Mouse (Mus musculus) neural tube, embryonic 13.5 days (tissue): ENCODE measurements around the gene Vps51. TPM values are rescaled to one million over a fixed set of nuclear protein-coding genes. Genes with fewer than 3 reads are reported as not detected.

Experiments
- ATAC-seq: fragments of 200-750 bp; cut with Nextera tagmentation; 2 replicates; pipeline ENCODE4 v1.8.0; 2017; ENCODE audit warnings: low read depth, mild to moderate bottlenecking, moderate TSS enrichment, moderate library complexity
- H3K27ac ChIP-seq: fragments of 300-500 bp; sonication (generic); replicated peaks from 2 replicates; pipeline ENCODE4 v1.5.1; 2015; ENCODE audit warnings: moderate library complexity, mild to moderate bottlenecking, inconsistent platforms
- H3K27me3 ChIP-seq: fragments of 300-500 bp; sonication (generic); 2 replicates; pipeline ENCODE4 v1.6.1; 2015; ENCODE audit warnings: mild to moderate bottlenecking, inconsistent platforms
- H3K36me3 ChIP-seq: fragments of 300-500 bp; sonication (generic); 2 replicates; pipeline ENCODE4 v1.6.1; 2015; ENCODE audit warnings: mild to moderate bottlenecking, inconsistent platforms
- H3K4me1 ChIP-seq: fragments of 300-500 bp; sonication (generic); replicated peaks from 2 replicates; pipeline ENCODE4 v1.6.1; 2015; ENCODE audit warnings: inconsistent platforms
- H3K4me2 ChIP-seq: fragments of 300-500 bp; sonication (generic); 2 replicates; pipeline ENCODE4 v1.6.1; 2015; ENCODE audit warnings: inconsistent platforms, mild to moderate bottlenecking, moderate library complexity
- H3K4me3 ChIP-seq: fragments of 300-500 bp; sonication (generic); 2 replicates; pipeline ENCODE4 v1.5.1; 2015; ENCODE audit warnings: mild to moderate bottlenecking, inconsistent platforms
- H3K9ac ChIP-seq: fragments of 300-500 bp; sonication (generic); 2 replicates; pipeline ENCODE4 v1.6.1; 2015; ENCODE audit warnings: moderate library complexity, mild to moderate bottlenecking, inconsistent platforms
- H3K9me3 ChIP-seq: fragments of 300-500 bp; sonication (generic); 2 replicates; pipeline ENCODE4 v1.6.1; 2016; ENCODE audit warnings: inconsistent platforms
- WGBS: fragments of 180-500 bp; shearing (Covaris S2); methylation state at CpG from one replicate; pipeline ENCODE4 v1.1.7; 2015; 5-methylcytosine and 5-hydroxymethylcytosine counted together
- polyA plus RNA-seq: library from polyadenylated mRNA; unstranded; fragments of >200 nt; fragmentation: Nextera tagmentation; extraction: Ambion mirVana; gene quantifications from 2 replicates; pipeline ENCODE4 v1.2.1, GENCODE M21; 2015

Vps51 gene
- polyA plus RNA-seq, 1 experiment from 2014 or later: 74.2 TPM

- H3K9ac ChIP-seq: no peak overlapping the region
- peaks cover 57% of the 10 kb centered on the region for H3K36me3 ChIP-seq
- H3K27me3 ChIP-seq: no peaks in the 10 kb centered on the region
- no peaks in the 10 kb centered on the region for H3K9me3 ChIP-seq
- WGBS: 91% methylated on average over 31 of the region's 31 CpGs
- H3K4me1 ChIP-seq: peaks cover 29% of the 10 kb centered on the region
- H3K4me2 ChIP-seq: no peak overlapping the region
- no peak for ATAC-seq
- no peak overlapping the region for H3K27ac ChIP-seq
- no peak overlapping the region for H3K4me3 ChIP-seq
Observed at GRCm38 (mm10) chr19:6070571-6071250, 6.3 kb downstream of the Vps51 start.

- no peak overlapping the region for H3K4me2 ChIP-seq
- peaks cover 51% of the 10 kb centered on the region for H3K36me3 ChIP-seq
- ATAC-seq: no peak
- WGBS: 94% methylated on average over 10 of the region's 10 CpGs
- no peak overlapping the region for H3K4me3 ChIP-seq
- no peak overlapping the region for H3K9ac ChIP-seq
- peaks cover 28% of the 10 kb centered on the region for H3K4me1 ChIP-seq
- H3K27ac ChIP-seq: no peak overlapping the region
- no peaks in the 10 kb centered on the region for H3K27me3 ChIP-seq
- H3K9me3 ChIP-seq: no peaks in the 10 kb centered on the region
Observed at GRCm38 (mm10) chr19:6069851-6070250, 7.2 kb downstream of the Vps51 start.

GRCm38 (mm10) chr19:6068951-6069350 is 8.1 kb downstream of the Vps51 start:
- no peaks in the 10 kb centered on the region for H3K9me3 ChIP-seq
- no peak overlapping the region for H3K4me3 ChIP-seq
- H3K4me1 ChIP-seq: peaks cover 28% of the 10 kb centered on the region
- H3K4me2 ChIP-seq: no peak overlapping the region
- no peak overlapping the region for H3K27ac ChIP-seq
- no peaks in the 10 kb centered on the region for H3K27me3 ChIP-seq
- 81% methylated on average over 4 of the region's 4 CpGs for WGBS
- no peak overlapping the region for H3K9ac ChIP-seq
- ATAC-seq: no peak
- peaks cover 45% of the 10 kb centered on the region for H3K36me3 ChIP-seq

GRCm38 (mm10) chr19:6067724-6068415 is 9.2 kb downstream of the Vps51 start, which contains the start of gene Tm7sf2:
Gene Tm7sf2, minus strand, starts transcription at chr19:6068373.
- peaks cover 40% of the 10 kb centered on the region for H3K36me3 ChIP-seq
- peak; percentile 94 for ATAC-seq
- WGBS: 9% methylated on average over 33 of the region's 33 CpGs
- peak within 1 kb of the TSS; percentile 95 for H3K27ac ChIP-seq
- H3K9ac ChIP-seq: peak within 1 kb of the TSS; percentile 86
- peak within 1 kb of the TSS; percentile 95 for H3K4me2 ChIP-seq
- H3K4me3 ChIP-seq: peak within 1 kb of the TSS; percentile 59
- H3K27me3 ChIP-seq: no peaks in the 10 kb centered on the region
- peaks cover 37% of the 10 kb centered on the region for H3K4me1 ChIP-seq
- no peaks in the 10 kb centered on the region for H3K9me3 ChIP-seq

- Histone ChIP-seq H3K4me2 (peak overlapping the region; percentile 95), H3K27me3 (no peaks in the 10 kb centered on the region), H3K36me3 (peaks cover 35% of the 10 kb centered on the region), H3K9me3 (no peaks in the 10 kb centered on the region), H3K4me3 (peak overlapping the region; percentile 59), H3K27ac (peak overlapping the region; percentile 95), H3K4me1 (peaks cover 44% of the 10 kb centered on the region), H3K9ac (peak overlapping the region; percentile 86)
- ATAC-seq: peak; percentile 82
- under 1% methylated on average over 30 of the region's 30 CpGs for WGBS
Observed at GRCm38 (mm10) chr19:6067011-6067723, 9.9 kb downstream of the Vps51 start.

GRCm38 (mm10) chr19:6066571-6066970 is 10.5 kb downstream of the Vps51 start:
- Histone ChIP-seq H3K9ac (peak overlapping the region; percentile 86), H3K27me3 (no peaks in the 10 kb centered on the region), H3K36me3 (peaks cover 34% of the 10 kb centered on the region), H3K4me3 (peak overlapping the region; percentile 59), H3K4me1 (peaks cover 50% of the 10 kb centered on the region), H3K9me3 (no peaks in the 10 kb centered on the region), H3K27ac (peak overlapping the region; percentile 95), H3K4me2 (peak overlapping the region; percentile 95)
- WGBS: 26% methylated on average over 5 of the region's 5 CpGs
- peak; percentile 8; the same call in 1 of the 2 replicates for ATAC-seq

GRCm38 (mm10) chr19:6063081-6063480 is 13.9 kb downstream of the Vps51 start:
- 93% methylated on average over 6 of the region's 6 CpGs for WGBS
- peak overlapping the region; percentile 100 for H3K4me2 ChIP-seq
- H3K4me3 ChIP-seq: 0 out of 2 replicates have a peak overlapping the region, but pooled peaks have one; percentile 88
- no peaks in the 10 kb centered on the region for H3K27me3 ChIP-seq
- peak overlapping the region; percentile 97 for H3K9ac ChIP-seq
- ATAC-seq: no peak
- H3K9me3 ChIP-seq: no peaks in the 10 kb centered on the region
- no peak overlapping the region for H3K27ac ChIP-seq
- H3K4me1 ChIP-seq: peaks cover 63% of the 10 kb centered on the region
- H3K36me3 ChIP-seq: peaks cover 19% of the 10 kb centered on the region

- H3K4me1 ChIP-seq: peaks cover 58% of the 10 kb centered on the region
- H3K27ac ChIP-seq: peak overlapping the region; percentile 94; the same call in 1 of the 2 replicates
- ATAC-seq: no peak
Observed at GRCm38 (mm10) chr19:6062418-6062817, 14.6 kb downstream of the Vps51 start.

GRCm38 (mm10) chr19:6061641-6062302 is 15.3 kb downstream of the Vps51 start:
- peak overlapping the region; percentile 100 for H3K4me2 ChIP-seq
- peak overlapping the region; percentile 94 for H3K27ac ChIP-seq
- H3K9me3 ChIP-seq: no peaks in the 10 kb centered on the region
- peak overlapping the region; percentile 88 for H3K4me3 ChIP-seq
- ATAC-seq: peak; percentile 2; the same call in 1 of the 2 replicates
- peak overlapping the region; percentile 97 for H3K9ac ChIP-seq
- no peaks in the 10 kb centered on the region for H3K27me3 ChIP-seq
- 2% methylated on average over 44 of the region's 44 CpGs for WGBS
- peaks cover 19% of the 10 kb centered on the region for H3K36me3 ChIP-seq
- peaks cover 55% of the 10 kb centered on the region for H3K4me1 ChIP-seq

More at GRCm38 (mm10) chr19:6062418-6062817, 14.6 kb downstream of the Vps51 start:
- peak overlapping the region; percentile 100 for H3K4me2 ChIP-seq
- peak overlapping the region; percentile 88 for H3K4me3 ChIP-seq
- peak overlapping the region; percentile 97 for H3K9ac ChIP-seq
- H3K9me3 ChIP-seq: no peaks in the 10 kb centered on the region
- peaks cover 19% of the 10 kb centered on the region for H3K36me3 ChIP-seq
- H3K27me3 ChIP-seq: no peaks in the 10 kb centered on the region
- WGBS: 69% methylated on average over 5 of the region's 5 CpGs

GRCm38 (mm10) chr19:6061021-6061533 is 16.0 kb downstream of the Vps51 start, which contains the start of gene Znhit2:
Gene Znhit2, plus strand, starts transcription at chr19:6061192.
- H3K4me3 ChIP-seq: peak within 1 kb of the TSS; percentile 88
- H3K27ac ChIP-seq: peak within 1 kb of the TSS; percentile 94
- peak within 1 kb of the TSS; percentile 100 for H3K4me2 ChIP-seq
- peak within 1 kb of the TSS; percentile 97 for H3K9ac ChIP-seq
- no peaks in the 10 kb centered on the region for H3K9me3 ChIP-seq
- peak; percentile 70 for ATAC-seq
- peaks cover 55% of the 10 kb centered on the region for H3K4me1 ChIP-seq
- under 1% methylated on average over 58 of the region's 58 CpGs for WGBS
- H3K27me3 ChIP-seq: no peaks in the 10 kb centered on the region
- H3K36me3 ChIP-seq: peaks cover 19% of the 10 kb centered on the region

- peaks cover 39% of the 10 kb centered on the region for H3K36me3 ChIP-seq
- H3K9me3 ChIP-seq: no peaks in the 10 kb centered on the region
- no peak overlapping the region for H3K27ac ChIP-seq
- no peak for ATAC-seq
- peak overlapping the region; percentile 96; the same call in 1 of the 2 replicates for H3K9ac ChIP-seq
- 87% methylated on average over 5 of the region's 5 CpGs for WGBS
- peaks cover 50% of the 10 kb centered on the region for H3K4me1 ChIP-seq
- no peaks in the 10 kb centered on the region for H3K27me3 ChIP-seq
- H3K4me3 ChIP-seq: peak overlapping the region; percentile 92
- H3K4me2 ChIP-seq: peak overlapping the region; percentile 86
Observed at GRCm38 (mm10) chr19:6058966-6059365, 18.1 kb downstream of the Vps51 start.
